Mouse (Mus musculus): ENCODE results near the gene Lpin2.

- TF ChIP-seq POLR2A (IDR thresholded peaks at IDR 0.05; ENCODE audit: low read depth, low read length), result no peak
- TF ChIP-seq CTCF (IDR thresholded peaks at IDR 0.05; ENCODE audit: borderline replicate concordance, insufficient read depth, low read length), result no peak
Measured at GRCm38 (mm10) chr17:71134441-71134955, 47.9 kb upstream of the Lpin2 start.
